Mouse (Mus musculus): ENCODE data around the gene Kcnq1. TPM values are rescaled to one million over a fixed set of nuclear protein-coding genes. Genes with fewer than 3 reads are reported as not detected.

The Kcnq1 gene
- polyA plus RNA-seq, 1 experiment from 2014 or later, result 2.1 TPM

DNA sequence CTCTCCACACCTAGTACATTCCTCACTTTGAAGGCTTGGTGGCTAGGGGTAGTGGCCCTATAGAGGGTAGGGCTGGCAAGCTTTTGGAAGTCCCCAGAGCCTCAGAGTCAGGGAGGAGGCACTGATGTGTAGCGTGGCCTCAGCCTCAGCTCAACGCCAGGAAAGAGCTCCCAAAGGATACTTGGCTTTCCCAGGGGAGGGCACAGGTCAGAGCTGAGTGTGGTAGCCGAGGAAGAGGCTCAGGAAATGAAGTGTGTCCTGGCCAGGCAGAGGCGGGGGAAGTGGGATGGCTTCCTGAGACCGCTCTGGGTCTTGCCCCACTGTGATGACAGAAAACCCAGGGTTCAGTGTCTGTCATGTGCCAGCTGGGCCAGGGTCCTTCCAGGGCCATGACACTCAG, 30.4 kb downstream of the Kcnq1 start:
- Histone ChIP-seq H3K9ac (ENCODE audit: low read length) (no peak overlapping the region), H3K9me3 (replicated peaks; ENCODE audit: control insufficient read depth, low read length) (no peaks in the 10 kb centered on the region), H3K4me2 (ENCODE audit: low read length) (no peak overlapping the region), H3K27ac (ENCODE audit: low read depth, low read length) (no peak overlapping the region), H3K4me1 (ENCODE audit: control insufficient read depth, insufficient read depth, low read length) (no peaks in the 10 kb centered on the region), H3K4me3 (ENCODE audit: low read depth, low read length) (no peak overlapping the region), H3K27me3 (replicated peaks; ENCODE audit: control insufficient read depth, insufficient read depth, low read length) (no peaks in the 10 kb centered on the region), H3K36me3 (ENCODE audit: control insufficient read depth, insufficient read depth, low read length) (no peaks in the 10 kb centered on the region)
- ATAC-seq (no peak), DNase-seq (ENCODE audit: low spot score) (no peak)
- 80% methylated on average over 5 of the region's 5 CpGs for WGBS

DNA sequence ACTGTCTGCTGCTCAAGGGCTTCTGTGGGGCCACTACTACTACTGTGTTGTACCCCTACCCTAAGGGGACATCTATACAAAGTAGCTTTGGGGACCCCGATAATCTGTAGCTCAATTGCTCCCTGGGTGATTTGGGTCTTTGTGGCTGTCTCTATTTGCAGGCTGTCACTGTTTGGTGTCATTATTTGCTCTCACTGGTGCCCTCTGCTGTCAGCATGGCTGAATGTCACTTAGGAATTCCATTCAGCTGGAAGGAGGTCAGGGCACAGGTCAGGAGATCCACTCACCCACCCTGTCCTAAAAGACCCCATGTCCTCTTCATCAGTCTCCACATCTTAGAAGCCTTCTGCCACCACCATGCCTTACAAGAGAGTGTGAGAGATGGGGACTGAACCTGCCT, 32.6 kb downstream of the Kcnq1 start:
- no peaks in the 10 kb centered on the region for H3K27me3 ChIP-seq (replicated peaks; ENCODE audit: control insufficient read depth, insufficient read depth, low read length)
- WGBS, result 30% methylated on average over 1 of the region's 1 CpGs
- ATAC-seq, result no peak
- H3K27ac ChIP-seq (ENCODE audit: low read depth, low read length), result no peak overlapping the region
- H3K4me1 ChIP-seq (ENCODE audit: control insufficient read depth, insufficient read depth, low read length), result no peaks in the 10 kb centered on the region
- no peaks in the 10 kb centered on the region for H3K36me3 ChIP-seq (ENCODE audit: control insufficient read depth, insufficient read depth, low read length)
- H3K4me3 ChIP-seq (ENCODE audit: low read depth, low read length), result no peak overlapping the region
- H3K9ac ChIP-seq (ENCODE audit: low read length), result no peak overlapping the region
- DNase-seq (ENCODE audit: low spot score), result peak; percentile 60
- no peaks in the 10 kb centered on the region for H3K9me3 ChIP-seq (replicated peaks; ENCODE audit: control insufficient read depth, low read length)
- H3K4me2 ChIP-seq (ENCODE audit: low read length), result no peak overlapping the region

DNA sequence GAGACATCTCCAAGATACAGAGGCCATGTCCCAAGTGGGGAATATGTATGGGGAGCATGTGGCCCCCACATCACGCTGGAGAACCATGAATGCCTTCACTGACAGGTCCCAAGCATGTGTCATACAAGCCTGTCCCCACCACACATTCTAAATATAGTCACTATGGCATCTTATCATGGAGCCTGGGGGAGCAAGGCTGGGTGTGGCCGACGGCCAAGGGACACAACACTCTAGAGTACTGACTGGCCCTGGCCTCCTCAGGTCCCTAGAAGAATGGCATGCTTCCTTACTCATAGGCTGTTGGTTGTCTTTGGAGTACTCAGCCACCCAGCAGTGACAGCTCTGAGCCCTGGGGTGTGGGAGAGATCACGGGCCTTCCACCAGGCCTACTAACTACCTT, 33.8 kb downstream of the Kcnq1 start:
- H3K4me2 ChIP-seq (ENCODE audit: low read length), result no peak overlapping the region
- ATAC-seq, result no peak
- H3K36me3 ChIP-seq (ENCODE audit: control insufficient read depth, insufficient read depth, low read length), result no peaks in the 10 kb centered on the region
- no peak overlapping the region for H3K4me3 ChIP-seq (ENCODE audit: low read depth, low read length)
- no peak overlapping the region for H3K27ac ChIP-seq (ENCODE audit: low read depth, low read length)
- WGBS, result 82% methylated on average over 4 of the region's 4 CpGs
- no peak overlapping the region for H3K9ac ChIP-seq (ENCODE audit: low read length)
- H3K4me1 ChIP-seq (ENCODE audit: control insufficient read depth, insufficient read depth, low read length), result no peaks in the 10 kb centered on the region
- H3K27me3 ChIP-seq (replicated peaks; ENCODE audit: control insufficient read depth, insufficient read depth, low read length), result no peaks in the 10 kb centered on the region
- H3K9me3 ChIP-seq (replicated peaks; ENCODE audit: control insufficient read depth, low read length), result no peaks in the 10 kb centered on the region
- no peak for DNase-seq (ENCODE audit: low spot score)

DNA sequence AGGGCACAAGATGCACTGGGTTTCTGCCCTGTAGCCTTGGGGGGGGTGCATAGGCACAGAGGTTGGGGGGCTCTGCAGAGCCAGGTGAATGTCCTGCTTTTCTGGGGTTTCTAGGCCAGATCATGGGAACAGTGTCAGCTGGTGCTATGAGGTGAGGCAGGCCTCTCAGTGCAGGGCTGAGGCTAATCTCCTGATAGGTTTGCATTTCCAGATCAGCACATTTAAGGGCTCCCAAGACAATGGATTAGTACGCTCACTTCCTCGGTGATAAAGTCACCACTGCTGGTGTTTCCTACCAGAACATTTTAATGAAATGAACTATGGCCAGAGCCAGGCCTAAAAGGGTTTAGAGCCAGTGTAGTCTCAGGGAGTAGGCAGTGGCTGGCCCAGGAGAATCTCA, 36.5 kb downstream of the Kcnq1 start:
- 89% methylated on average over 2 of the region's 2 CpGs for WGBS
- Histone ChIP-seq H3K36me3 (ENCODE audit: control insufficient read depth, insufficient read depth, low read length) (no peaks in the 10 kb centered on the region), H3K9ac (ENCODE audit: low read length) (no peak overlapping the region), H3K9me3 (replicated peaks; ENCODE audit: control insufficient read depth, low read length) (no peaks in the 10 kb centered on the region), H3K4me3 (ENCODE audit: low read depth, low read length) (no peak overlapping the region), H3K27ac (ENCODE audit: low read depth, low read length) (no peak overlapping the region), H3K27me3 (replicated peaks; ENCODE audit: control insufficient read depth, insufficient read depth, low read length) (no peaks in the 10 kb centered on the region), H3K4me2 (ENCODE audit: low read length) (no peak overlapping the region), H3K4me1 (ENCODE audit: control insufficient read depth, insufficient read depth, low read length) (no peaks in the 10 kb centered on the region)
- no peak for ATAC-seq
- no peak for DNase-seq (ENCODE audit: low spot score)

DNA sequence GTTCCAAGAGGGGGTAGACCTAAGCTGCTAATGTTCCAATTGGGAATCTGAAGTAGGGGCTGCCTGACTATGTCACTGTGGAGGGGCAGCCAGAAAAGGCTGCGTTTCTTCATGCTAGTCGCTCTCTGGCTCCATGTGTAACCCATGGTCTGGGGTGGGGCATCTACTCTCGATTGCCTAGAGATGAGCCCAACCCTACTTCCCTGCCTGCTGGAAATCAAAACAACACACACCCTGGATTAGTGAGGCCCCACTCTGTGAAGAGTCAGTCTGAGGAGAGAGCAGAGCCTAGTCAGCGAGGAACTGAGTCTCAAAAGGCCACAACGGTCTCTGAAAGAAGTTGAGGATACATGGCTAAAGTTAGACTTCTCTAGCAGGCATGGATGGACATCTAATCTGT, 40.9 kb downstream of the Kcnq1 start:
- Histone ChIP-seq H3K4me3 (ENCODE audit: low read depth, low read length) (no peak overlapping the region), H3K9ac (ENCODE audit: low read length) (no peak overlapping the region), H3K9me3 (replicated peaks; ENCODE audit: control insufficient read depth, low read length) (no peaks in the 10 kb centered on the region), H3K27ac (ENCODE audit: low read depth, low read length) (no peak overlapping the region), H3K27me3 (replicated peaks; ENCODE audit: control insufficient read depth, insufficient read depth, low read length) (no peaks in the 10 kb centered on the region), H3K4me2 (ENCODE audit: low read length) (no peak overlapping the region), H3K4me1 (ENCODE audit: control insufficient read depth, insufficient read depth, low read length) (no peaks in the 10 kb centered on the region), H3K36me3 (ENCODE audit: control insufficient read depth, insufficient read depth, low read length) (no peaks in the 10 kb centered on the region)
- DNase-seq (ENCODE audit: low spot score) (no peak), ATAC-seq (no peak)
- 84% methylated on average over 5 of the region's 5 CpGs for WGBS

DNA sequence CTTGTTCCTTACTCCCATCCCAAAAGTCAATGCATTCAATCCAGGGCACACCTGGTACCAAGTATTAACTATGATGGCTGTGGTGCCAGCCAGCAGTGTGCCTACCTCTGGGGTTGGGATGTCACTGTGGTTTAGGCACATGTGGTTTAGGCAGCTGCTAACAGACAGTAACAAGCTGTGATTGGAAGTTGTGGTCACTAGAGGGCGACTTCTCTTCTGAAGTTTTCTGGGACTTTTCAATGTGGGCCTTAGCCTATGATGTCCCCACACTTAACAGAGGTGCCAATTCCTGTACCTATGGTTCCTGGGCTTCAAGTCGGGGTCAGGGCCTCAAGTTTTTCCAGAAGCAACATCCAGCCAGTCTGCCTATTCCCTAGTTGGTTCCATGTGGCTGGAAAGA, 45.0 kb downstream of the Kcnq1 start:
- Histone ChIP-seq H3K4me2 (ENCODE audit: low read length) (no peak overlapping the region), H3K4me1 (ENCODE audit: control insufficient read depth, insufficient read depth, low read length) (peaks cover 12% of the 10 kb centered on the region), H3K27ac (ENCODE audit: low read depth, low read length) (no peak overlapping the region), H3K9ac (ENCODE audit: low read length) (no peak overlapping the region), H3K36me3 (ENCODE audit: control insufficient read depth, insufficient read depth, low read length) (no peaks in the 10 kb centered on the region), H3K27me3 (replicated peaks; ENCODE audit: control insufficient read depth, insufficient read depth, low read length) (no peaks in the 10 kb centered on the region), H3K4me3 (ENCODE audit: low read depth, low read length) (no peak overlapping the region), H3K9me3 (replicated peaks; ENCODE audit: control insufficient read depth, low read length) (no peaks in the 10 kb centered on the region)
- 9% methylated on average over 2 of the region's 2 CpGs for WGBS
- ATAC-seq, result no peak
- peak; percentile 72 for DNase-seq (ENCODE audit: low spot score)

DNA sequence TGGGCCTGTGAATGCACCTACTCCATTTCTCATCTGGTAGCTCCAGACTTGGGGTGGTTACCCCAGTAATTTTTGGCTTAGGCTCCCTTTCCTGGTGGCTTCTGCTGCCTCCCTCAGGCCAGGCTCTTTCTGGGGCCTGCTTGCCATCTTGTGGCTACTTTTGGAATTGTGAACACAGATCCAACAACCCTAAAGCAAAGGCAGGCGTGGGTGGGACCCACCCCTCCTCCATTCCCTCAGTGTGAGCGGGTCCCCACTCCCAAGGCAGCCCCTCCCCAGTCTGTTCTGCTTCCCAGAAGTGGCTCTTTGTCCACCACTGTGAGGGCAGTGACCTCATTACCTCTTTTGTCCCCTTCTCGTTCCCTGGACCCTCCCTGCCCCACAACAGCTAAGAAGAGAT, 46.2 kb downstream of the Kcnq1 start:
- no peak overlapping the region for H3K27ac ChIP-seq (ENCODE audit: low read depth, low read length)
- no peak overlapping the region for H3K9ac ChIP-seq (ENCODE audit: low read length)
- DNase-seq (ENCODE audit: low spot score) (peak; percentile 47), ATAC-seq (no peak)
- H3K36me3 ChIP-seq (ENCODE audit: control insufficient read depth, insufficient read depth, low read length), result no peaks in the 10 kb centered on the region
- no peak overlapping the region for H3K4me2 ChIP-seq (ENCODE audit: low read length)
- no peak overlapping the region for H3K4me3 ChIP-seq (ENCODE audit: low read depth, low read length)
- WGBS, result 2% methylated on average over 3 of the region's 3 CpGs
- H3K9me3 ChIP-seq (replicated peaks; ENCODE audit: control insufficient read depth, low read length), result no peaks in the 10 kb centered on the region
- H3K27me3 ChIP-seq (replicated peaks; ENCODE audit: control insufficient read depth, insufficient read depth, low read length), result no peaks in the 10 kb centered on the region
- peaks cover 12% of the 10 kb centered on the region for H3K4me1 ChIP-seq (ENCODE audit: control insufficient read depth, insufficient read depth, low read length)

DNA sequence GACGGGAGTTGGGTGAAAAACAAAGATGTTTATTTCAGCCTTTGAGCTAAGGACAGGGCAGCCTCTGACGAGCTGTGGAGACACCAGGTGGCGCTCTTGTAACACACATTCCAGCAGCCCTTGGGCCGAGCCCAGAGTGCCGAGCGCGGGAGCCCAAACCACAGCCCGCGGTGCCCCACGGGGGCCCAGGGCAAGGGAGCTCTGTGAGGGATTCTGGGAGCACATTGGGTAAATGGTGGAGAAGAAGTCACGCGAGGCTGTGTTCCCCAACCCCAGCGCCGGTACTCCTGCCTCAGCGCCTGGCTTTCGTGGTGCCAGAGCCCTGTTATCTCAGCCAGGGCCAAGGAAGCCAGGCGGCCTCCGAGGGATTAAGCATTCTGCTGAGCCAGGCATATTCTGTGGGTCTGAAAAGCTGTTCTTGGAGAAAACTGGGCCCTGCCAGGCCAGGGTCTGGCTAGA, 47.8 kb downstream of the Kcnq1 start:
- DNase-seq (ENCODE audit: low spot score) (peak; percentile 89), ATAC-seq (peak; percentile 94)
- Histone ChIP-seq H3K4me1 (ENCODE audit: control insufficient read depth, insufficient read depth, low read length) (peaks cover 12% of the 10 kb centered on the region), H3K4me2 (ENCODE audit: low read length) (peak overlapping the region; percentile 69), H3K36me3 (ENCODE audit: control insufficient read depth, insufficient read depth, low read length) (no peaks in the 10 kb centered on the region), H3K4me3 (ENCODE audit: low read depth, low read length) (peak overlapping the region; percentile 29), H3K27ac (ENCODE audit: low read depth, low read length) (no peak overlapping the region), H3K9me3 (replicated peaks; ENCODE audit: control insufficient read depth, low read length) (no peaks in the 10 kb centered on the region), H3K27me3 (replicated peaks; ENCODE audit: control insufficient read depth, insufficient read depth, low read length) (no peaks in the 10 kb centered on the region), H3K9ac (ENCODE audit: low read length) (peak overlapping the region; percentile 53)
- WGBS, result 2% methylated on average over 18 of the region's 18 CpGs

DNA sequence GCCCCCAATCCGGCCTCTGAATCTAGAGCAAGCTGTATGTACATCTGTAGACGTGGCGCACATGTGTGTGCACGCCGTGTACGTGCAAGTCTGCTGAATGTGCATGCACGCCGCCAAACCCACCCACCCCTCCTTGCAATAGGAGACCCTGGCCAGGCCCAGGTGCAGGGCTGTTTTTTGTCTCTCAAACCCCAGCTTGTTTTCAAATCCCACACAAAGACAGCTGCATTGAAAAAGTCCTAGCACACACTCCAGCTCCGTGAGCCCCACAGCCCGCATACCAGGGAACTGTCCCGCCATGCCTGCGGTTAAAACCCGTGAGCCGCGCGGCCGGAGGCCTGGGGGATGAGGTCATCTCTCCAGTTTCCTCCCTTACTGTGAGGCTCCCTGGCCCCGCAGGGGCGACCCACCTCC, 48.3 kb downstream of the Kcnq1 start:
- Histone ChIP-seq H3K9ac (ENCODE audit: low read length) (no peak overlapping the region), H3K36me3 (ENCODE audit: control insufficient read depth, insufficient read depth, low read length) (no peaks in the 10 kb centered on the region), H3K27me3 (replicated peaks; ENCODE audit: control insufficient read depth, insufficient read depth, low read length) (no peaks in the 10 kb centered on the region), H3K4me1 (ENCODE audit: control insufficient read depth, insufficient read depth, low read length) (peaks cover 12% of the 10 kb centered on the region), H3K4me2 (ENCODE audit: low read length) (peak overlapping the region; percentile 69), H3K4me3 (ENCODE audit: low read depth, low read length) (no peak overlapping the region), H3K27ac (ENCODE audit: low read depth, low read length) (no peak overlapping the region), H3K9me3 (replicated peaks; ENCODE audit: control insufficient read depth, low read length) (no peaks in the 10 kb centered on the region)
- WGBS, result 16% methylated on average over 19 of the region's 19 CpGs
- ATAC-seq (peak; percentile 47), DNase-seq (ENCODE audit: low spot score) (peak; percentile 16)

All from forebrain, embryonic 14.5 days (tissue).